Mouse (Mus musculus): Measurements from ENCODE around the gene Ncam1. TPM values are rescaled to one million over a fixed set of nuclear protein-coding genes. Genes with fewer than 3 reads are reported as not detected.
A peak's percentile ranks its signal among the peaks of the same experiment; 100 is the strongest.

The Ncam1 gene
- polyA plus RNA-seq, 1 experiment from 2014 or later, result 446 TPM

DNA sequence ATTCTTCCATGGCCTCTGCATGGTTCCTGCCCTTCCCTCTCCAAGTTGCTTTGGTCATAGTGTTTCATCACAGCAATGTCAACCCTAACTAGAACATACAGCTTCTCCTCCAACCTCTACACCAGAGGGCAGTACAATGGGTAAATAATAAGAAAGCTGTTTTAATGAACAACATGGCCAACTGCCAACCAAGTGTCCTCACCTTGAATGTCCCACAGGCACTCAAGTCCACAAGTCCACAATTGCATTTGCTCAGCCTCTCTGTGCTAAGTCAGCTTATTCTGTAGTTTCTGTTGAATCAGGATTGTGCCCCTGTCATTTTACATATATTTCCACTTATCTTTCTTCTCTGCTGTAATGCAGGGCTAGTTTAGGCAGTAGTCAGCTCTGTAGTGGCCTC lies 91.1 kb downstream of the Ncam1 start:
- H3K9ac ChIP-seq, result no peak overlapping the region
- no peaks in the 10 kb centered on the region for H3K9me3 ChIP-seq
- no peaks in the 10 kb centered on the region for H3K27me3 ChIP-seq
- no peak overlapping the region for H3K4me2 ChIP-seq
- no peak overlapping the region for H3K4me3 ChIP-seq
- H3K4me1 ChIP-seq (replicated peaks), result peaks cover 29% of the 10 kb centered on the region
- peaks cover 9% of the 10 kb centered on the region for H3K36me3 ChIP-seq
- no peak overlapping the region for H3K27ac ChIP-seq
- ATAC-seq (ENCODE audit: low FRiP score), result no peak

GRCm38 (mm10) chr9:49704196-49704967 lies 94.3 kb downstream of the Ncam1 start:
- ATAC-seq (ENCODE audit: low FRiP score), result 0 out of 2 replicates have a peak, but pooled peaks have one; percentile 25
- H3K9me3 ChIP-seq, result no peaks in the 10 kb centered on the region
- peak overlapping the region; percentile 49 for H3K27ac ChIP-seq
- H3K9ac ChIP-seq, result no peak overlapping the region
- peaks cover 15% of the 10 kb centered on the region for H3K36me3 ChIP-seq
- peaks cover 38% of the 10 kb centered on the region for H3K4me1 ChIP-seq (replicated peaks)
- no peaks in the 10 kb centered on the region for H3K27me3 ChIP-seq
- H3K4me3 ChIP-seq, result no peak overlapping the region
- WGBS, result 72% methylated on average over 9 of the region's 9 CpGs
- H3K4me2 ChIP-seq, result no peak overlapping the region

DNA sequence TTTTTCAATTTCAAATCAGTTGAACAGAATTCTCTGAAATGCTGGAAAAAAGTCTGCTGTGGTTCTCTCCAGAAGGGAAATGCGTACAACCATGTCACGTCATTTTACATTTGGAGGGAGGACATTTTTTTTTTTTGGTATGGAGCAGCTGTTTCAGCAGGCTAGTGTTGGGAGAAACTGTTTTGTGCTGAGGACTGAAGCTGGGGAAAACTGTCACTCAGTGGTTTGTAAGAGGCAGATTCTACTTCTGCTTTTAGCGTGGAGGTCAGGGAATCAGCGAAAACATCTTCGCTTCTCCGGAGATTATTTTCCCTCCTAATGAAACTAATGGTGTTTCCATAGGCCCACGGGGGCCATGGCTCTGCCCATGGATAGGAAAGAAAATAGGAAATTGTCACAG lies 103.4 kb downstream of the Ncam1 start:
- Histone ChIP-seq H3K9ac (no peak overlapping the region), H3K4me2 (no peak overlapping the region), H3K4me3 (no peak overlapping the region), H3K9me3 (no peaks in the 10 kb centered on the region), H3K36me3 (peaks cover 5% of the 10 kb centered on the region; the same call in 1 of the 2 replicates), H3K27me3 (no peaks in the 10 kb centered on the region), H3K27ac (peak overlapping the region; percentile 44; the same call in 1 of the 2 replicates), H3K4me1 (replicated peaks) (peaks cover 42% of the 10 kb centered on the region)
- 77% methylated on average over 7 of the region's 7 CpGs for WGBS
- ATAC-seq (ENCODE audit: low FRiP score), result no peak

- WGBS, result 72% methylated on average over 11 of the region's 11 CpGs
- Histone ChIP-seq H3K4me1 (replicated peaks) (peaks cover 50% of the 10 kb centered on the region), H3K4me3 (no peak overlapping the region), H3K27me3 (no peaks in the 10 kb centered on the region), H3K4me2 (no peak overlapping the region), H3K9me3 (no peaks in the 10 kb centered on the region), H3K36me3 (no peaks in the 10 kb centered on the region), H3K9ac (no peak overlapping the region), H3K27ac (no peak overlapping the region)
- no peak for ATAC-seq (ENCODE audit: low FRiP score)
Measured at GRCm38 (mm10) chr9:49692791-49693190, 105.9 kb downstream of the Ncam1 start.

GRCm38 (mm10) chr9:49691344-49691743 lies 107.4 kb downstream of the Ncam1 start:
- Histone ChIP-seq H3K4me2 (no peak overlapping the region), H3K9me3 (no peaks in the 10 kb centered on the region), H3K36me3 (no peaks in the 10 kb centered on the region), H3K4me1 (replicated peaks) (peaks cover 52% of the 10 kb centered on the region), H3K4me3 (no peak overlapping the region), H3K27me3 (no peaks in the 10 kb centered on the region), H3K27ac (peak overlapping the region; percentile 24; the same call in 1 of the 2 replicates), H3K9ac (no peak overlapping the region)
- no peak for ATAC-seq (ENCODE audit: low FRiP score)
- WGBS, result 47% methylated on average over 2 of the region's 2 CpGs

- H3K36me3 ChIP-seq, result 0 out of 2 replicates have a peak, but pooled peaks cover 2% of the 10 kb centered on the region
Measured at GRCm38 (mm10) chr9:49683566-49684273, 115.0 kb downstream of the Ncam1 start.

DNA sequence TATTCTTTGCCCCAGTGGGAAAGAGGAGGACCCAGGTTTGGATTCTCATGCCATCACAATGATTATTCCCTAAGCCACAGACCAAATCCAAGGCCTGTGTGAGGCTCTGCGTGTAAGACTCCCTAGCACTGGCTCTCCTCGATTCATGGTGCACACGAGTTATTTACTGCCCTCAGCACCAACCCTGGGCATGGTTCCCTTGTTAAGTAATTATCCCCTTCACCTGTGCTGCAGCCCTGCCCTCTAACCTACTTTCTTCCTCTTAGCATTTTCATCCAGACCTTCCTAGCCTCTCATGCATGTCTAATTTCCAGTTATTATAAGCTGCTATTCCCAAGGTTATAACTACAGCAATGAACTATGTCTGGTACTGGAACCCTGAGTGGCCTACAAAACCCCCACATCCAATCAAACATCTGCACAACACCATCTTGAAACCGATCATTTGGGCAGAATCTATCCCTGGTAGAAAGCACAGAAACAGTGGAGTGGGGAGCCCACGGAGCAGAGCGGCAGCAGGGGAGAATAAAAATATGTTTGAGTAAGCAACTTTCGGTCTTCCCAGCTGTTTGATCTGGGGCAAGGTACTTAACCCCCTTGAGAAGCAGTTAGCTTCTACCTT lies 116.8 kb downstream of the Ncam1 start:
- ATAC-seq (ENCODE audit: low FRiP score), result no peak
- 0 out of 2 replicates have a peak, but pooled peaks cover 2% of the 10 kb centered on the region for H3K36me3 ChIP-seq
- WGBS, result 75% methylated on average over 7 of the region's 7 CpGs
- H3K27me3 ChIP-seq, result no peaks in the 10 kb centered on the region
- peaks cover 66% of the 10 kb centered on the region for H3K4me1 ChIP-seq (replicated peaks)
- H3K4me2 ChIP-seq, result no peak overlapping the region
- peak overlapping the region; percentile 58 for H3K27ac ChIP-seq
- H3K4me3 ChIP-seq, result no peak overlapping the region
- no peak overlapping the region for H3K9ac ChIP-seq
- H3K9me3 ChIP-seq, result no peaks in the 10 kb centered on the region

More at GRCm38 (mm10) chr9:49683566-49684273, 115.0 kb downstream of the Ncam1 start:
- no peak for ATAC-seq (ENCODE audit: low FRiP score)
- H3K27ac ChIP-seq, result no peak overlapping the region
- 84% methylated on average over 8 of the region's 8 CpGs for WGBS
- no peaks in the 10 kb centered on the region for H3K27me3 ChIP-seq
- H3K4me2 ChIP-seq, result no peak overlapping the region
- H3K9ac ChIP-seq, result no peak overlapping the region
- peaks cover 64% of the 10 kb centered on the region for H3K4me1 ChIP-seq (replicated peaks)
- no peak overlapping the region for H3K4me3 ChIP-seq
- no peaks in the 10 kb centered on the region for H3K9me3 ChIP-seq

GRCm38 (mm10) chr9:49679270-49679669 lies 119.5 kb downstream of the Ncam1 start:
- WGBS, result 44% methylated on average over 3 of the region's 3 CpGs
- no peaks in the 10 kb centered on the region for H3K9me3 ChIP-seq
- H3K27ac ChIP-seq, result peak overlapping the region; percentile 13; the same call in 1 of the 2 replicates
- H3K4me1 ChIP-seq (replicated peaks), result peaks cover 74% of the 10 kb centered on the region
- 0 out of 2 replicates have a peak, but pooled peaks cover 2% of the 10 kb centered on the region for H3K36me3 ChIP-seq
- H3K4me3 ChIP-seq, result no peak overlapping the region
- no peaks in the 10 kb centered on the region for H3K27me3 ChIP-seq
- no peak overlapping the region for H3K4me2 ChIP-seq
- ATAC-seq (ENCODE audit: low FRiP score), result no peak
- H3K9ac ChIP-seq, result no peak overlapping the region

GRCm38 (mm10) chr9:49675696-49676465 lies 122.8 kb downstream of the Ncam1 start:
- 61% methylated on average over 9 of the region's 9 CpGs for WGBS
- no peaks in the 10 kb centered on the region for H3K27me3 ChIP-seq
- no peak overlapping the region for H3K4me3 ChIP-seq
- no peaks in the 10 kb centered on the region for H3K9me3 ChIP-seq
- no peak overlapping the region for H3K9ac ChIP-seq
- no peak overlapping the region for H3K4me2 ChIP-seq
- no peak for ATAC-seq (ENCODE audit: low FRiP score)
- H3K4me1 ChIP-seq (replicated peaks), result peaks cover 63% of the 10 kb centered on the region
- peak overlapping the region; percentile 6; the same call in 1 of the 2 replicates for H3K27ac ChIP-seq
- no peaks in the 10 kb centered on the region for H3K36me3 ChIP-seq

- Histone ChIP-seq H3K9me3 (no peaks in the 10 kb centered on the region), H3K27me3 (no peaks in the 10 kb centered on the region), H3K9ac (no peak overlapping the region), H3K4me2 (no peak overlapping the region), H3K4me1 (replicated peaks) (peaks cover 48% of the 10 kb centered on the region), H3K27ac (peak overlapping the region; percentile 49; the same call in 1 of the 2 replicates), H3K36me3 (0 out of 2 replicates have a peak, but pooled peaks cover 3% of the 10 kb centered on the region), H3K4me3 (no peak overlapping the region)
- WGBS, result 62% methylated on average over 6 of the region's 6 CpGs
- no peak for ATAC-seq (ENCODE audit: low FRiP score)
Measured at GRCm38 (mm10) chr9:49672646-49673199, 126.0 kb downstream of the Ncam1 start.

- no peaks in the 10 kb centered on the region for H3K9me3 ChIP-seq
- no peak overlapping the region for H3K4me2 ChIP-seq
- no peak for ATAC-seq (ENCODE audit: low FRiP score)
- 0 out of 2 replicates have a peak, but pooled peaks cover 3% of the 10 kb centered on the region for H3K36me3 ChIP-seq
- no peak overlapping the region for H3K4me3 ChIP-seq
- no peak overlapping the region for H3K27ac ChIP-seq
- H3K4me1 ChIP-seq (replicated peaks), result peaks cover 26% of the 10 kb centered on the region
- H3K9ac ChIP-seq, result no peak overlapping the region
- no peaks in the 10 kb centered on the region for H3K27me3 ChIP-seq
Measured at GRCm38 (mm10) chr9:49667066-49667465, 131.7 kb downstream of the Ncam1 start.

Measured in hindbrain, embryonic 13.5 days (tissue).